Mouse (Mus musculus) heart, postnatal 0 days (tissue): ENCODE data around the gene Ap3b1. TPM values are rescaled to one million over a fixed set of nuclear protein-coding genes. Genes with fewer than 3 reads are reported as not detected.

Source experiments
- ATAC-seq: fragments of 200-750 bp; cut with Nextera tagmentation; 2 replicates; pipeline ENCODE4 v1.8.0; 2017; ENCODE audit warnings: low read depth, moderate number of reproducible peaks, moderate library complexity; ENCODE audit not compliant: insufficient read depth
- DNase-seq: peaks from one replicate; pipeline ENCODE4 v3.0.0-alpha.2; 2016; ENCODE audit warnings: low spot score
- H3K27ac ChIP-seq: fragments of 300-500 bp; sonication (generic); 2 replicates; pipeline ENCODE4 v1.5.1; 2014; ENCODE audit warnings: low read depth, mild to moderate bottlenecking
- H3K27me3 ChIP-seq: fragments of 300-500 bp; sonication (generic); 2 replicates; pipeline ENCODE4 v1.6.1; 2014; ENCODE audit warnings: low read length, mixed read lengths; ENCODE audit not compliant: control insufficient read depth, insufficient read depth
- H3K36me3 ChIP-seq: fragments of 300-500 bp; sonication (generic); replicated peaks from 2 replicates; pipeline ENCODE4 v1.6.1; 2014; ENCODE audit warnings: low read length, mixed read lengths; ENCODE audit not compliant: control insufficient read depth, insufficient read depth
- H3K4me1 ChIP-seq: fragments of 300-500 bp; sonication (generic); 2 replicates; pipeline ENCODE4 v1.6.1; 2014; ENCODE audit warnings: antibody characterized with exemption; ENCODE audit not compliant: control insufficient read depth, insufficient read depth
- H3K4me2 ChIP-seq: fragments of 300-500 bp; sonication (generic); 2 replicates; pipeline ENCODE4 v1.6.1; 2014; ENCODE audit warnings: low read depth, mild to moderate bottlenecking, low read length, moderate library complexity
- H3K4me3 ChIP-seq: fragments of 300-500 bp; sonication (generic); 2 replicates; pipeline ENCODE4 v1.5.1; 2014; ENCODE audit warnings: low read depth, low read length
- H3K9ac ChIP-seq: fragments of 300-500 bp; sonication (generic); replicated peaks from 2 replicates; pipeline ENCODE4 v1.6.1; 2014; ENCODE audit warnings: low read depth, low read length, mixed read lengths
- H3K9me3 ChIP-seq: fragments of 300-500 bp; sonication (generic); replicated peaks from 2 replicates; pipeline ENCODE4 v1.6.1; 2016; ENCODE audit warnings: low read length; ENCODE audit not compliant: control insufficient read depth
- CTCF ChIP-seq: IDR thresholded peaks from 2 replicates; pipeline ENCODE4 v1.5.1; 2016; ENCODE audit warnings: antibody characterized with exemption, control low read depth, low read depth
- EP300 ChIP-seq: IDR thresholded peaks from 2 replicates; pipeline ENCODE4 v1.6.1; 2016; ENCODE audit warnings: antibody characterized with exemption, low read depth
- WGBS: fragments of 180-500 bp; shearing (Covaris S2); extraction: QIAGEN DNeasy Blood & Tissue Kit; methylation state at CpG from one replicate; pipeline ENCODE4 v1.1.7; 2014; 5-methylcytosine and 5-hydroxymethylcytosine counted together
- polyA plus RNA-seq: library from polyadenylated mRNA; unstranded; fragments of >200 nt; fragmentation: Nextera tagmentation; extraction: Ambion mirVana; gene quantifications from 2 replicates; pipeline ENCODE4 v1.2.1, GENCODE M21; 2015
- total RNA-seq: library from RNA; depleted of rRNA; stranded (reverse); fragments of >200 nt; gene quantifications from 2 replicates; pipeline ENCODE4 v1.2.3, GENCODE M21; 2014; ENCODE audit warnings: low replicate concordance

Ap3b1 gene
- total and polyA plus RNA-seq, 2 experiments from 2014 or later: 22.5 to 26.0 TPM

- peak; percentile 77 for DNase-seq
- H3K4me3 ChIP-seq: no peak overlapping the region
- TF ChIP-seq CTCF (peak; percentile 87), EP300 (no peak)
- no peak overlapping the region for H3K4me2 ChIP-seq
- ATAC-seq: no peak; the same call in 1 of the 2 replicates
- H3K9ac ChIP-seq: no peak overlapping the region
- H3K9me3 ChIP-seq: no peaks in the 10 kb centered on the region
- no peaks in the 10 kb centered on the region for H3K4me1 ChIP-seq
- 2% methylated on average over 3 of the region's 3 CpGs for WGBS
- H3K27ac ChIP-seq: no peak overlapping the region
- no peaks in the 10 kb centered on the region for H3K27me3 ChIP-seq
- H3K36me3 ChIP-seq: no peaks in the 10 kb centered on the region
Observed at GRCm38 (mm10) chr13:94560011-94560410, 201.3 kb downstream of the Ap3b1 start.

- ATAC-seq: no peak
- WGBS: 85% methylated on average over 11 of the region's 11 CpGs
- no peak for DNase-seq
Observed at GRCm38 (mm10) chr13:94560878-94561277, 202.1 kb downstream of the Ap3b1 start.

GRCm38 (mm10) chr13:94562652-94563339 lies 204.0 kb downstream of the Ap3b1 start:
- WGBS: 65% methylated on average over 9 of the region's 9 CpGs
- Histone ChIP-seq H3K27ac (no peak overlapping the region), H3K4me1 (0 out of 2 replicates have a peak, but pooled peaks cover 4% of the 10 kb centered on the region), H3K36me3 (no peaks in the 10 kb centered on the region), H3K4me2 (no peak overlapping the region), H3K9ac (no peak overlapping the region), H3K9me3 (no peaks in the 10 kb centered on the region), H3K27me3 (no peaks in the 10 kb centered on the region), H3K4me3 (no peak overlapping the region)
- DNase-seq (no peak), ATAC-seq (no peak)
- TF ChIP-seq CTCF (no peak), EP300 (no peak)

More at GRCm38 (mm10) chr13:94560878-94561277, 202.1 kb downstream of the Ap3b1 start:
- Histone ChIP-seq H3K4me2 (no peak overlapping the region), H3K36me3 (no peaks in the 10 kb centered on the region), H3K27ac (no peak overlapping the region), H3K9me3 (no peaks in the 10 kb centered on the region), H3K4me3 (no peak overlapping the region), H3K27me3 (no peaks in the 10 kb centered on the region), H3K9ac (no peak overlapping the region), H3K4me1 (0 out of 2 replicates have a peak, but pooled peaks cover 4% of the 10 kb centered on the region)
- no peak for TF ChIP-seq CTCF
- TF ChIP-seq EP300: no peak

- 0 out of 2 replicates have a peak, but pooled peaks cover 4% of the 10 kb centered on the region for H3K4me1 ChIP-seq
- H3K36me3 ChIP-seq: no peaks in the 10 kb centered on the region
- H3K4me2 ChIP-seq: no peak overlapping the region
- H3K4me3 ChIP-seq: no peak overlapping the region
- no peak overlapping the region for H3K27ac ChIP-seq
- 85% methylated on average over 8 of the region's 8 CpGs for WGBS
- TF ChIP-seq CTCF (no peak), EP300 (no peak)
- H3K27me3 ChIP-seq: no peaks in the 10 kb centered on the region
- DNase-seq: no peak
- ATAC-seq: no peak
- H3K9me3 ChIP-seq: no peaks in the 10 kb centered on the region
- no peak overlapping the region for H3K9ac ChIP-seq
Observed at GRCm38 (mm10) chr13:94563836-94564235, 205.1 kb downstream of the Ap3b1 start.

- H3K27ac ChIP-seq: no peak overlapping the region
- no peaks in the 10 kb centered on the region for H3K27me3 ChIP-seq
- ATAC-seq (no peak), DNase-seq (no peak)
- TF ChIP-seq EP300: no peak
- no peak for TF ChIP-seq CTCF
- no peaks in the 10 kb centered on the region for H3K9me3 ChIP-seq
- H3K4me3 ChIP-seq: no peak overlapping the region
- H3K36me3 ChIP-seq: no peaks in the 10 kb centered on the region
- WGBS: 82% methylated on average over 13 of the region's 13 CpGs
- no peak overlapping the region for H3K9ac ChIP-seq
- no peak overlapping the region for H3K4me2 ChIP-seq
- 0 out of 2 replicates have a peak, but pooled peaks cover 4% of the 10 kb centered on the region for H3K4me1 ChIP-seq
Observed at GRCm38 (mm10) chr13:94564351-94564994, 205.7 kb downstream of the Ap3b1 start.
